Mouse (Mus musculus): Measurements from ENCODE around the gene Adarb2.
A peak's percentile ranks its signal among the peaks of the same experiment; 100 is the strongest.

Adarb2 gene

GRCm38 (mm10) chr13:8369868-8370387, 167.3 kb downstream of the Adarb2 start:
- DNase-seq, result no peak

GRCm38 (mm10) chr13:8388541-8388940, 185.9 kb downstream of the Adarb2 start:
- DNase-seq, result no peak

DNA sequence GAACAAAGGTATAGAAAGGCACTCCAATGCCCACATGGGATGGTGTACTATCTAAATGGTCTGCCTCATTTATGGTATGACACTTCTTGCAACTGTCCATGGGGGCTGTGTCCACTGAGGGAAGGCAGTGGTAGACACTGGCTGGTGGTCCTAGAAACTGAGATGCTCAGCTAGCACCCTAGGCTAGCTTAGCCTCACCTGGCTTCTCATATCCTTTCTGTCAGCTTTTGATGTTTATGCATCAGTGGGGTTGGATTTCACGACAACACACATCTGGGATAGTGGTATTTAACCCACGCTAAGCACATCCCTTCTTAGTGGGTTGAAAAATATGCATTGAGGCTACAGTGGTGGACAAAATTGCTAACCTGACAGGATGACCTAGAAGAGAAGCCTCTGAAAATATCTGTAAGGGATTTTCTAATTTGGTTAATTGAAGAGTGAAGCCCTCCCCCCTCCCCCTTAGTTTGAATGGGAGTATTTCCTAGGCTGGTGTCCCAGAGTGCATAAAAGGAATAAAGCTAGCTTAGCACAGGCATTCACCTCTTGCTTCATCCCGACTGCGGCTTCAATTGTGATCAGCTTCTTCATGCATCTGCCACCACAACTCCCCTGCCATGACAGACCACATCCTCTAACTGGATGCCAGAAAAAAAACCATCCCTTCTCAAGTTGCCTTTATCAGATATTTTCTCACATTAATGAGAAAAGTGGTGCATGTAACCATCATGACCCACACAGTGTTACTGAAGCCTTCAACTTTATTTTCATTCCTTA, 197.8 kb downstream of the Adarb2 start:
- no peak for DNase-seq

GRCm38 (mm10) chr13:8402324-8402873, 199.7 kb downstream of the Adarb2 start:
- no peak for DNase-seq

- no peak for DNase-seq
Observed at GRCm38 (mm10) chr13:8406020-8406419, 203.4 kb downstream of the Adarb2 start.

GRCm38 (mm10) chr13:8410353-8411318, 208.0 kb downstream of the Adarb2 start:
- DNase-seq, result no peak

GRCm38 (mm10) chr13:8424019-8424719, 221.5 kb downstream of the Adarb2 start:
- DNase-seq, result no peak

DNA sequence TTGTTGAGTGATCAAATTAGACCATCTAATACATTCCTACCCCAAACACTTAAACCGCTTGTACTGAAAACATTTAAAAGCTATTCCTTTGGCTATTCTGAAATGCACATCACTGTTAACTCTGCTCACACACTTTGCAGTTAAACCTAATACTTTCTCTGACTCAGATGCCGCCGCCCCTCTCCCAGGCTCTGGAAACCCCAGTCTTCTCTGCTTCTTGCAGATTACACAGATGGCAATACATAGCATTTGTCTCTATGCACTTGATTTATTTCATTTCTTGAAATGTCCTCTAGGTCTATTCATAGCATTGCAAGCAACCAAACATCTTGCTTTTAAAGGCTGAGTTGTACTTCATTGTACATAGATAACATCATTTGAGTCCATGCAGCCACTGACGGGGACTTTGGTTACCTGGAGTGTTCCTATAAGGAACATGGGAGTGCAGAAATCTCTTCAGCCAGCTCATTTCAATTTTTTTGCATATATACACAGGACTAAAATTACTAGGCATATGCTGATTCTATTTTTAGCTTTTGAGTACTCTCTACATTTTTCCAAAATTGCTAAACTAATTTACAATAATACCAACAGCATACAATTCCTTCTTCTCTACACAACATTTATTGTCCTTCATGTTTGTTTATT, 236.6 kb downstream of the Adarb2 start:
- DNase-seq, result no peak

GRCm38 (mm10) chr13:8445415-8445814, 242.7 kb downstream of the Adarb2 start:
- DNase-seq, result no peak

DNA sequence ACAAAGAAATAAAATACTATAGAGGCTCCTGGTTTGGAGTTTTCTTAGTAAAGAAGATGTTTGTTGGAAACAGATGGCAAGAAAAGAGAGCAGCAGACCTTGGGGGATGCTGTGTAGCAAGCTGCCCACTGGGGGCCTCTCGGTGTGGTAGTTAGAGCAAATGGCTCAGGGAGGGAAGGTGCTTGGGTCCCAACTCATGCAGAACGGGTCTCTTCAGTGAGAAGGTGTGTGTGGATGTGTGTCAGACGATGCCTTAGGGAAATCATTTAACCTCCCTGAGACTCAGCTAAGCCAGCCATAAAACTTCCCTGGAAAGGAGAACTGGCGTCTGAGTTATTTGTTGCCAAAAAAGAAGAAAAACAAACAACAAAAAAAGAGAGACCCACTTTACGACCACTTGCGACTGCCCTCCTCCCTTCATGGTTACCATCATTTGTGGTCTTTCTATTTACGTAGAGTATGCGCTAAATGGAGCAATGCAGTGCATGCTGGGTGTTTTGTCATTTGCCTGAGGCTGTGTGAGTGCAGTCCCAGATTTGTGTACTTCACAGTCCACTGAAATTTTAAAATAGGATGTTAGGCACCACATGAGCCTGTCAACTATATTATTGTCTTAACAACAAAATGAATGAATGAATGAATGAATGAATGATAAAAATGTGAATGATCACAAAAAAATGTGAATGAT, 245.7 kb downstream of the Adarb2 start:
- no peak for DNase-seq

GRCm38 (mm10) chr13:8451581-8451980, 248.9 kb downstream of the Adarb2 start:
- DNase-seq, result no peak

DNA sequence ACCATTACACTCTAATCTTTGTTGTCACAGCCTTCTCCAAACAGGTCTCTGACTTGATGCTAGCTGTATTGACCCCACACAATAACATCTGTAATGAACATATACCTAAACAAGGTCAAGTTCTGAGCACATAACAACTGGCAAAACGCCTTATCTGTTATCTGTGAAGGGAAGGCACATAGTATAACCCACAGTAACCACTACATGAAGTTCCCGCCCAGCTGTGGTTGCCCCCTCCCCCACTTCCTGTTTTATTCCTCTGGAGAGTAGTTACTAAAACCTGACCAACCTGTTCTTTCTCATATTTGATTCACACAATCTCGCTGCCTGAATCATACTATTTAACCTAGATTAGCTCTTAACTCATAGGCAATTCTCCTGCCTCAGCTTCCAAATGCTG, 254.2 kb downstream of the Adarb2 start:
- DNase-seq, result peak; percentile 55

- peak; percentile 1 for DNase-seq
Observed at GRCm38 (mm10) chr13:8457831-8458230, 255.2 kb downstream of the Adarb2 start.

DNA sequence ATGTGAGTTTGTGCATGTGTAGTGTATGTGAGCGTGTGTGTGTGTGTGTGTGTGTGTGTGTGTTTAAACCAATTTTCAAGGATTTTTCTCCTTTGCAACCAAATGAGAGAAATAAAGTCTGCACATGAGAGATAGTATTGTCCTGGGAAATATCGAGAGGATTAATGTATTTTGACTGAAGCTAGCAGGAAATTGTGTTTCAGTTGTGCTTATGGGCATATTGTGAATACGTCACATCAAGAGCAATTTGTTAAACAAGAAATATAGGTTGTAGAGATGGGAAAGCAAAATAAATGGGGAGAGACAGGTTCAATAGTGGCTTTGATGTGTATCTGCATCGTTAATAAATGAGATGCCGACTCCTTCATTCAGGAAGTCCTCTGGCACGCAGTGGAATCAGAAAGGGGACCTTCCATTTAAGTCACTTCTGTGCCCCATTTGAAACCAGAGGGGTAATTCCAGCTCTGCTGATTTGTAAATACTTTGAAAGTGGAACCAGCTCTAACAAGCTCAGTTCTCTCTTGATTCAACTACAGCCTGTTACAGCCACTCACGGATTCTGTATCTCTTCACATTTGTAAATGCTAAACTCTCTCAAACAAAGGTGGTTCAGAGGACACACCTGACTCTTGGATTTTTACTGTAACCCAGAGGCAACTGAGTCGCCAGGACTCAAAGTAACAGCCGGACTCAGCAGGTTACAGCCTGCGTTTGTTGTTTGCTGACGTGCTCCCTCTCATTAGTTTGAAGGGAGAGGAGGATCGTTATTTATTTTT, 265.1 kb downstream of the Adarb2 start:
- no peak for DNase-seq

DNA sequence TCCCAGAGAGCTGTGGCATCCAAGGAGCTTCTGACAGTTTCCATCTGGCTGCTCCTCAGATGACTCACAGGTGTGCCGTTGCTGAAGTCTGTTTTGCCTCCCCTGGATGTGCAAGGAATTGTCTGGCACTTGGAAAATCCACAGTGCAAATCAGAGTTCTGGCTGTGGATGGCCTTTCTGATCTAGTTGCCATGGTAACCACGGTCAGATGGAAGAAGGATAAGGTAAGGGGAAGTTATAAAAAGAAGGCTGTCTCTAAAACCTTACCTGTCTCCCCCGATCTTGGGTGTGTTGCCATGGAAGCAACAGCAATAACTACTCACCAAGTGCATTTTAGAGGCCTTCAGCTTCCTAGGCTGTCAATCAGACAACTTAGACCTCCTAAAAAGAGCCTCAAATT, 273.6 kb downstream of the Adarb2 start:
- DNase-seq, result no peak

DNA sequence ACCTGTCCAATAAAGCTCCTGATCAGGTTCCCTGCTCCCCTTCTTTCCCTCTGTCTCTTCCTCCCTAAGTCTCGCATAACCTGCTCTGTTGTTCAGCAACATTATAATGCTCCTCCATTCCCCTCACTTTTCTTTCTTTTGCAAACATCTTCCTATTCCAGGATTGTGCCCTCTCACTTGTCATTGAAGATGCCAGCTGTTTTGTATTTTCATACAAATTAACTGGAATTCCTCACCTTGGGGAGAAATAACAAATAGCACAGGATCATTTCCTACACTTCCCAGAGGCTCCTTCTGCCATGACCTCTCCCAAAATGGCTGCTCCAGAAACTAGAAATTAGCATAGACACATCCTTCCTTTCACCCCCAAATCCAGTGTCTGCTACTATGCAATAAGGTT, 276.1 kb downstream of the Adarb2 start:
- no peak for DNase-seq

GRCm38 (mm10) chr13:8479970-8480369, 277.3 kb downstream of the Adarb2 start:
- DNase-seq, result no peak

- no peak for DNase-seq
Observed at GRCm38 (mm10) chr13:8481347-8481746, 278.7 kb downstream of the Adarb2 start.

DNA sequence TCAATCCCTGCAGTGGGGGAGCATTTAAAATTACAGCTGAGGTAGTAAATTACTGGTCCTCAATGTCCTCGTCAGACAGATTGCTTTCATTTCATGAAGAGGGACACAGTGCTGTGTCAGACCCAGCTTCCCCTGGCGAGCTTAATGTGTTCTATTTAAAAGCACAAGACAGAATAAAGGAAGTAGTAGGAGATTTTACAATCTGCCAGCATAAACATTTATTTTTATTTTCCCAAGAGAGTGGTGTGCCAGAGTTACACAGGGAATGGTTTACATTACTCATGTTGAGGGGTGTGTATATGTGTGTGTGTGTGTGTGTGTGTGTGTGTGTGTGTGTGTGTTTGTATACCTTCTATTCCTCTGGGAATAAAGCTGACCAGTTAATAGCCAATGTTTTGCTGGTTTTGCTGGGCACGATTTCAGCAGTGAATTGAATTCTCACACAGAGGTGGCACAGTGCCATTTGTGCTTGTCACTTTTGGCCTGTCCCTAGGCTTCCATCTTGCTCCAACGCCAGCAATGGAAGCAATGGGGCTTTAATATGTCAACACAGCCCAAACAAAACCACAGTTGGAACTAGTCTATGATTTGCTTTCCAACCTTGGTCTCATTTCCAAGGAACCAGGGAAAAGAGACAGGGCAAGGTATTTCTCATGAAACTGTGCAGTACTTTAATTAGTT, 282.1 kb downstream of the Adarb2 start:
- DNase-seq, result no peak
